8 mouse cellular contexts compared by ENCODE assay signal in genomic region chr2:13574066-13574800, GRCm38 (mm10). TPM values are rescaled to one million over a fixed set of nuclear protein-coding genes. Genes with fewer than 3 reads are reported as not detected.
DNase-seq lines count a peak whose midpoint lies in the region; TF ChIP-seq lines count a peak whose summit lies in the region.

No protein-coding gene starts in this region.

- peak; percentile 59 for DNase-seq in MEL-GATA-1-ER (ENCODE audit: extremely low read depth, low read depth)
- peak; percentile 96 for DNase-seq in brain, embryonic 14.5 days (ENCODE audit: low read depth)
- peak; percentile 92 for DNase-seq in forebrain, embryonic 10.5 days (ENCODE audit: extremely low spot score, low spot score)
- peak; percentile 84 to 86 for DNase-seq in heart, postnatal 14 days
- peak; percentile 26 for DNase-seq in layer of hippocampus, adult 9-11 months
- DNase-seq in lung, postnatal 4 days = peak; percentile 89 to 93
- DNase-seq in retina, postnatal 1 day = peak; percentile 96
- DNase-seq in urinary bladder, postnatal 14 days (ENCODE audit: low spot score) = peak; percentile 78

- peak; percentile 90; the same call in 1 of the 2 replicates for TF ChIP-seq POLR2A in brain, embryonic 14.5 days (IDR thresholded peaks at IDR 0.05; ENCODE audit: borderline replicate concordance, extremely low read depth, insufficient read depth, insufficient read length, poor library complexity, severe bottlenecking)

- H3K36me3 ChIP-seq in forebrain, embryonic 10.5 days (replicated peaks) = peaks cover 40% of the 10 kb centered on the region

- TF ChIP-seq CTCF in brain, embryonic 14.5 days (IDR thresholded peaks at IDR 0.05; ENCODE audit: borderline replicate concordance, extremely low read depth, insufficient read depth, insufficient read length) = no peak

- intact Hi-C loops in heart, postnatal 14 days (cut with DNase I) = loop anchor here (2.0 kb wide), 1 partner anchor 283 kb away; no protein-coding TSS in a partner anchor

- peaks cover 57% of the 10 kb centered on the region for H3K4me1 ChIP-seq in forebrain, embryonic 10.5 days

- H3K27me3 ChIP-seq in forebrain, embryonic 10.5 days (ENCODE audit: poor library complexity, severe bottlenecking) = no peaks in the 10 kb centered on the region

- H3K4me3 ChIP-seq in forebrain, embryonic 10.5 days = peak overlapping the region; percentile 94

- H3K27ac ChIP-seq in forebrain, embryonic 10.5 days = peak overlapping the region; percentile 97

- WGBS in forebrain, embryonic 10.5 days = under 1% methylated on average over 46 of the region's 46 CpGs

- H3K9me3 ChIP-seq in forebrain, embryonic 10.5 days = no peaks in the 10 kb centered on the region

RNA-seq across cellular contexts. Expression of gene Vim, which starts 0.5 kb away (rescaled TPM):
- polyA plus RNA-seq in brain, embryonic 14.5 days (2012; rRNA removed) = 1,036 and 1,222 TPM in 2 replicates
- polyA plus RNA-seq in forebrain, embryonic 10.5 days (2016; fragmentation: Nextera tagmentation; extraction: Ambion mirVana) = 885 and 899 TPM in 2 replicates
- total RNA-seq in heart, postnatal 14 days (2021) = 100 to 1,000 TPM; 554 to 575 TPM

RNA-seq across cellular contexts. Expression of gene Trdmt1, which starts 29.8 kb away (rescaled TPM):
- 6.8 and 8.5 TPM in 2 replicates for polyA plus RNA-seq in brain, embryonic 14.5 days (2012; rRNA removed)
- polyA plus RNA-seq in forebrain, embryonic 10.5 days (2016; fragmentation: Nextera tagmentation; extraction: Ambion mirVana) = 8.4 and 10.1 TPM in 2 replicates
- 1 to 10 TPM; 6.6 to 9.1 TPM for total RNA-seq in heart, postnatal 14 days (2021)

Comparison
In these comparisons a context has a peak if more than half of its experiments do, and no peak if none do; other contexts are left out.
1. Peak in every context shown above with its lines: DNase-seq, H3K4me3 ChIP-seq and H3K27ac ChIP-seq.
2. DNase-seq: peak in every context shown above with its lines; median percentile 96 in brain, embryonic 14.5 days; 96 in retina, postnatal 1 day; 92 in forebrain, embryonic 10.5 days; 91 in lung, postnatal 4 days; 85 in heart, postnatal 14 days; 78 in urinary bladder, postnatal 14 days; 59 in MEL-GATA-1-ER; 26 in layer of hippocampus, adult 9-11 months.